Mouse (Mus musculus) adrenal gland, adult (tissue): ENCODE measurements at regions not wholly inside any gene's neighbourhood (a gene's known extent, or its start where the extent isn't known, plus 50 kb on each side); places are given as distances from the start of the nearest gene placed in this dataset.
"Not testable (repeated sequence)": the region's sequence is repeated elsewhere in the genome, so short reads cannot be mapped to it uniquely, and the experiment has no call there.

Source experiments
- DNase-seq, 2 experiments: peaks; one replicate each; pipeline ENCODE4 v3.0.0; 2022 to 2023; ENCODE audit warnings: low spot score in 1 of 2; ENCODE audit not compliant: inconsistent age in 2 of 2

- DNase-seq = no peak
Observed at GRCm38 (mm10) chr13:52347631-52348030, 183.4 kb downstream of the Diras2 start.

GRCm38 (mm10) chr13:52349606-52350005 is 181.5 kb downstream of the Diras2 start:
- no peak for DNase-seq

- DNase-seq = peak; percentile 8 to 62
Observed at GRCm38 (mm10) chr13:52352576-52352975, 178.5 kb downstream of the Diras2 start.

GRCm38 (mm10) chr13:52353437-52353836 is 177.6 kb downstream of the Diras2 start:
- no peak for DNase-seq

- DNase-seq = no peak
Observed at GRCm38 (mm10) chr13:52353966-52354365, 177.1 kb downstream of the Diras2 start.

- not testable (repeated sequence) for DNase-seq
Observed at GRCm38 (mm10) chr13:52355921-52356320, 175.2 kb downstream of the Diras2 start.

GRCm38 (mm10) chr13:52359332-52359731 is 171.7 kb downstream of the Diras2 start:
- not testable (repeated sequence) for DNase-seq

GRCm38 (mm10) chr13:52361177-52361846 is 169.8 kb downstream of the Diras2 start:
- DNase-seq = no peak

GRCm38 (mm10) chr13:52362266-52362665 is 168.8 kb downstream of the Diras2 start:
- no peak for DNase-seq

- DNase-seq = no peak
Observed at GRCm38 (mm10) chr13:52369851-52370250, 161.2 kb downstream of the Diras2 start.

- DNase-seq = no peak
Observed at GRCm38 (mm10) chr13:52371986-52372385, 159.1 kb downstream of the Diras2 start.

GRCm38 (mm10) chr13:52374781-52375180 is 156.3 kb downstream of the Diras2 start:
- DNase-seq = no peak

GRCm38 (mm10) chr13:52378236-52378635 is 152.8 kb downstream of the Diras2 start:
- DNase-seq = no peak

- DNase-seq = no peak
Observed at GRCm38 (mm10) chr13:52389271-52389670, 141.8 kb downstream of the Diras2 start.

- no peak for DNase-seq
Observed at GRCm38 (mm10) chr13:52395786-52396185, 135.3 kb downstream of the Diras2 start.

- DNase-seq = no peak
Observed at GRCm38 (mm10) chr13:52398344-52398743, 132.7 kb downstream of the Diras2 start.

GRCm38 (mm10) chr13:52399143-52399542 is 131.9 kb downstream of the Diras2 start:
- no peak for DNase-seq

- no peak for DNase-seq
Observed at GRCm38 (mm10) chr13:52403805-52404204, 127.3 kb downstream of the Diras2 start.

GRCm38 (mm10) chr13:52416301-52416700 is 114.8 kb downstream of the Diras2 start:
- DNase-seq = no peak

- no peak for DNase-seq
Observed at GRCm38 (mm10) chr13:52422456-52422855, 108.6 kb downstream of the Diras2 start.

GRCm38 (mm10) chr13:52428527-52428926 is 102.6 kb downstream of the Diras2 start:
- no peak for DNase-seq

GRCm38 (mm10) chr13:52436756-52437155 is 94.3 kb downstream of the Diras2 start:
- DNase-seq = no peak

- no peak for DNase-seq
Observed at GRCm38 (mm10) chr13:52445513-52445912, 85.6 kb downstream of the Diras2 start.
